Mouse (Mus musculus) kidney, adult 18-20 months (tissue): ENCODE data around the gene Dgat2.

Experiments
- DNase-seq: peaks from one replicate; pipeline ENCODE4 v3.0.0; 2021

Dgat2 gene

GRCm38 (mm10) chr7:99189885-99190284 is 7.4 kb upstream of the Dgat2 start:
- DNase-seq: no peak

- DNase-seq: no peak
Observed at GRCm38 (mm10) chr7:99188630-99189029, 6.1 kb upstream of the Dgat2 start.

- no peak for DNase-seq
Observed at GRCm38 (mm10) chr7:99187451-99187850, 4.9 kb upstream of the Dgat2 start.

- no peak for DNase-seq
Observed at GRCm38 (mm10) chr7:99185405-99185804, 2.9 kb upstream of the Dgat2 start.

GRCm38 (mm10) chr7:99183751-99184150 is 1.2 kb upstream of the Dgat2 start:
- no peak for DNase-seq

- DNase-seq: no peak
Observed at GRCm38 (mm10) chr7:99181619-99182431, 694 bp downstream of the Dgat2 start.

GRCm38 (mm10) chr7:99180162-99180561 is 2.4 kb downstream of the Dgat2 start:
- DNase-seq: no peak

GRCm38 (mm10) chr7:99179271-99179670 is 3.2 kb downstream of the Dgat2 start:
- DNase-seq: no peak

GRCm38 (mm10) chr7:99177386-99177785 is 5.1 kb downstream of the Dgat2 start:
- DNase-seq: no peak

- no peak for DNase-seq
Observed at GRCm38 (mm10) chr7:99175666-99176065, 6.9 kb downstream of the Dgat2 start.

GRCm38 (mm10) chr7:99175118-99175517 is 7.4 kb downstream of the Dgat2 start:
- DNase-seq: no peak

GRCm38 (mm10) chr7:99174006-99174405 is 8.5 kb downstream of the Dgat2 start:
- DNase-seq: no peak

GRCm38 (mm10) chr7:99172898-99173297 is 9.6 kb downstream of the Dgat2 start:
- DNase-seq: no peak

- no peak for DNase-seq
Observed at GRCm38 (mm10) chr7:99171730-99172463, 10.6 kb downstream of the Dgat2 start.

GRCm38 (mm10) chr7:99170519-99170918 is 12.0 kb downstream of the Dgat2 start:
- DNase-seq: no peak

- no peak for DNase-seq
Observed at GRCm38 (mm10) chr7:99169717-99170403, 12.7 kb downstream of the Dgat2 start.

- DNase-seq: no peak
Observed at GRCm38 (mm10) chr7:99168756-99169155, 13.8 kb downstream of the Dgat2 start.

- peak; percentile 81 for DNase-seq
Observed at GRCm38 (mm10) chr7:99167939-99168338, 14.6 kb downstream of the Dgat2 start.

- DNase-seq: no peak
Observed at GRCm38 (mm10) chr7:99166159-99166558, 16.4 kb downstream of the Dgat2 start.

GRCm38 (mm10) chr7:99164873-99165410 is 17.6 kb downstream of the Dgat2 start:
- DNase-seq: no peak

GRCm38 (mm10) chr7:99162462-99162861 is 20.1 kb downstream of the Dgat2 start:
- no peak for DNase-seq

GRCm38 (mm10) chr7:99161961-99162360 is 20.6 kb downstream of the Dgat2 start:
- DNase-seq: no peak

- peak; percentile 88 for DNase-seq
Observed at GRCm38 (mm10) chr7:99161529-99161928, 21.0 kb downstream of the Dgat2 start.
